Mouse (Mus musculus) hindbrain, embryonic 11.5 days (tissue): ENCODE results near the gene Nnat. TPM values are rescaled to one million over a fixed set of nuclear protein-coding genes. Genes with fewer than 3 reads are reported as not detected.

Source experiments
- ATAC-seq: fragments of 200-750 bp; cut with Nextera tagmentation; 2 replicates; pipeline ENCODE4 v1.8.0; 2017; ENCODE audit warnings: mild to moderate bottlenecking, moderate TSS enrichment, moderate library complexity; ENCODE audit not compliant: low FRiP score
- DNase-seq: peaks from one replicate; pipeline ENCODE4 v3.0.0-alpha.2; 2015; ENCODE audit warnings: low spot score
- H3K27ac ChIP-seq: fragments of 300-500 bp; sonication (generic); 2 replicates; pipeline ENCODE4 v1.5.1; 2014; ENCODE audit warnings: mild to moderate bottlenecking, low read depth, low read length
- H3K27me3 ChIP-seq: fragments of 300-500 bp; sonication (generic); 2 replicates; pipeline ENCODE4 v1.6.1; 2014; ENCODE audit warnings: mild to moderate bottlenecking, low read length, moderate library complexity, mixed read lengths; ENCODE audit not compliant: control insufficient read depth, insufficient read depth
- H3K36me3 ChIP-seq: fragments of 300-500 bp; sonication (generic); 2 replicates; pipeline ENCODE4 v1.6.1; 2014; ENCODE audit warnings: mild to moderate bottlenecking, low read length, moderate library complexity, mixed read lengths; ENCODE audit not compliant: control insufficient read depth, insufficient read depth
- H3K4me1 ChIP-seq: fragments of 300-500 bp; sonication (generic); replicated peaks from 2 replicates; pipeline ENCODE4 v1.6.1; 2014; ENCODE audit warnings: low read length, mixed read lengths; ENCODE audit not compliant: control insufficient read depth, insufficient read depth
- H3K4me2 ChIP-seq: fragments of 300-500 bp; sonication (generic); replicated peaks from 2 replicates; pipeline ENCODE4 v1.6.1; 2014; ENCODE audit warnings: mild to moderate bottlenecking, low read depth, low read length
- H3K4me3 ChIP-seq: fragments of 300-500 bp; sonication (generic); 2 replicates; pipeline ENCODE4 v1.5.1; 2014; ENCODE audit warnings: low read depth, low read length
- H3K9ac ChIP-seq: fragments of 300-500 bp; sonication (generic); 2 replicates; pipeline ENCODE4 v1.6.1; 2014; ENCODE audit warnings: low read depth, low read length
- H3K9me3 ChIP-seq: fragments of 300-500 bp; sonication (generic); 2 replicates; pipeline ENCODE4 v1.6.1; 2016; ENCODE audit warnings: low read length; ENCODE audit not compliant: control insufficient read depth
- WGBS: fragments of 180-500 bp; shearing (Covaris S2); extraction: QIAGEN DNeasy Blood & Tissue Kit; methylation state at CpG from one replicate; pipeline ENCODE4 v1.1.7; 2014; 5-methylcytosine and 5-hydroxymethylcytosine counted together
- polyA plus RNA-seq: library from polyadenylated mRNA; unstranded; fragments of >200 nt; fragmentation: Nextera tagmentation; extraction: Ambion mirVana; gene quantifications from 2 replicates; pipeline ENCODE4 v1.2.1, GENCODE M21; 2014

Nnat gene
- polyA plus RNA-seq, 1 experiment from 2014 or later, result 1,745 TPM

DNA sequence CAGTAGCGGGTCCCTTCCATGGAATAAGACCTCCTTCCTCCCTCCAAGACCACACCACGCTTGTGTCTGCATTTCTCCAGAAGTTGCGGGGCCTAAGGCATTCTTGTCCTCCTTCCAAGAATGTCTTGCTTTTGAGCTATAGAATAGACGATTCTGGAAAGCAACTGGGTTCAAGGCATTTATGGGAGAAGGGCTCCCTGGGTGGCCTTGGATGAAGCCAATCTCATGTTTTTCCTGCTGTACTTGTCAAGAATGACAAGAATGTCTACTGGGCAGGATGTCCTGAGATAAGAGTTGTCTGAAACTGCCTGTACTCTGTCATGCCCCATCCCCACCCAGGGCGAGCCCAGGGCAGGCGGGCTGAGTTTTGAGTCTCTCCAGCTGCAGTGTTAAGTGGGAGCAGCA is 41.6 kb downstream of the Nnat start:
- Histone ChIP-seq H3K9ac (no peak overlapping the region), H3K4me2 (no peak overlapping the region), H3K4me3 (no peak overlapping the region), H3K4me1 (no peaks in the 10 kb centered on the region), H3K27me3 (0 out of 2 replicates have a peak, but pooled peaks cover 3% of the 10 kb centered on the region), H3K36me3 (no peaks in the 10 kb centered on the region), H3K9me3 (no peaks in the 10 kb centered on the region), H3K27ac (no peak overlapping the region)
- DNase-seq (no peak), ATAC-seq (no peak)
- 81% methylated on average over 6 of the region's 6 CpGs for WGBS

DNA sequence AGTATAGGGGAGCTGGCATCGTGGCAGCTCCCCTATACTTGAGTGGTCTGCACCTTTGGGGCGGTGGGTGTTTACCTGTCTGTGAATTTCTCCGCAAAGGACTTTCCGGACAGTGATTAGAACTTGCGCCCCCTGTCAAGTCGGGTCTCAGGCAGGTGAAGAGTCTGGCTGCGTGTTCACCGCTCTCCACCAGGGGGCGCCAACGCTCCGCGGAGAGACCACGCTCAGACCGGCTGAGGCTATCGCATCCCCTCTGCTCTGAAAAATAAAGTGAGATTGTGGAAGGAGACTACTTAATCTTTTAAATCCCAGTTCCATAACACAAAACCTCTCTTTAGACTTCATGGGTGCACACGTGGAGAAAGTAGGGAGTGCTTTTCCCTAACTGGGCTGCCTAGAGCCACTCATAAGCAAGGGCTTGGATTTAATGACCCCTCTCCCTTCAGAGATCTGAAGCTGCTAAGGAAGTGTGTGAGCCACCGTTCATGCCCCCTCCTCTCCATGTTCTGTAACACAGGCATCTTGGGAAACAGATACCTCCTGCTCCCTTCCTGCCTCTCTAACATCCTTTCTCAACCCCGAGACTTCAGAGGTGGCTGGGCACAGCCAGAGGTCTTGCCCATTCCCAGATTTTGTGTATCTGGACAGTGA is 45.3 kb downstream of the Nnat start:
- H3K4me3 ChIP-seq, result no peak overlapping the region
- 7% methylated on average over 18 of the region's 18 CpGs for WGBS
- 0 out of 2 replicates have a peak, but pooled peaks cover 3% of the 10 kb centered on the region for H3K27me3 ChIP-seq
- DNase-seq (peak; percentile 92), ATAC-seq (peak; percentile 60; the same call in 1 of the 2 replicates)
- H3K4me2 ChIP-seq, result no peak overlapping the region
- no peak overlapping the region for H3K27ac ChIP-seq
- H3K9me3 ChIP-seq, result no peaks in the 10 kb centered on the region
- H3K4me1 ChIP-seq, result no peaks in the 10 kb centered on the region; the same call in 1 of the 2 replicates
- H3K36me3 ChIP-seq, result no peaks in the 10 kb centered on the region
- no peak overlapping the region for H3K9ac ChIP-seq

DNA sequence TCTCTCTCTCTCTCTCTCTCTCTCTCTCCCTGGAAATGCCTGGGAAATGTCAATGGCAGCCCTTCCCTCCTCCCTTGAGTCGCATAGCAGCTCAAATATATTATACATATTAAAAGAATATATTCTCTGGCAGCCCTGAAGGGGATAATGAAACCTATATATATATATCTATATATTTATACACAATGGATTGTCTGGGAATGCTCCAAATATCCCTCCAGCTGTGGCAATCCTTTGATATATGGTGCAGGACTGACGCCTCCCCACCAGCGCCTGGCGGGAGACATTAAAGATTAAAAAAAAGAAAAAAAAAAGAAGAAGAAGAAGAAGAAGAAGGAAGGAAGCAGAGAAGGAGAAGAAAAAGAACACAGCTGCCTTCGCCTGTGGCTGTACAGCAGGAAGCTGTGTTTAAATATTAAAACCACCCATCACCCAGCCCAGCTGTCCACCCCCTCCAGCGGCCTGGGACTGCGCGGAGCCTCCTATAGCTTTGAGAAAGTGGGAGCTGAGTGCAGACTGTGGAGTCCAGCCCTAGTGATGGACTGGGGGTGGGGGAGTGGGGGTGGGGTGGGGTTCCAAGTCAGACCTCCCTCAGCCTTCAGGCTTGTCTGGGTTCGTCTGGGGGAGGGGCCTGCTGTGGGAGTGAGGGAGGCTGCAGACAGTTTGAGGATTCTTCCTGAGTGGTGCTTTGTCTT is 47.8 kb downstream of the Nnat start:
- whole genome bisulfite sequencing, result 47% methylated on average over 9 of the region's 9 CpGs
- H3K9ac ChIP-seq, result no peak overlapping the region
- H3K27me3 ChIP-seq, result 0 out of 2 replicates have a peak, but pooled peaks cover 3% of the 10 kb centered on the region
- H3K27ac ChIP-seq, result no peak overlapping the region
- H3K4me2 ChIP-seq, result no peak overlapping the region
- H3K9me3 ChIP-seq, result no peaks in the 10 kb centered on the region
- no peak overlapping the region for H3K4me3 ChIP-seq
- no peaks in the 10 kb centered on the region for H3K36me3 ChIP-seq
- 0 out of 2 replicates have a peak, but pooled peaks have one; percentile 17 for ATAC-seq
- H3K4me1 ChIP-seq, result no peaks in the 10 kb centered on the region; the same call in 1 of the 2 replicates
- DNase-seq, result peak; percentile 21

DNA sequence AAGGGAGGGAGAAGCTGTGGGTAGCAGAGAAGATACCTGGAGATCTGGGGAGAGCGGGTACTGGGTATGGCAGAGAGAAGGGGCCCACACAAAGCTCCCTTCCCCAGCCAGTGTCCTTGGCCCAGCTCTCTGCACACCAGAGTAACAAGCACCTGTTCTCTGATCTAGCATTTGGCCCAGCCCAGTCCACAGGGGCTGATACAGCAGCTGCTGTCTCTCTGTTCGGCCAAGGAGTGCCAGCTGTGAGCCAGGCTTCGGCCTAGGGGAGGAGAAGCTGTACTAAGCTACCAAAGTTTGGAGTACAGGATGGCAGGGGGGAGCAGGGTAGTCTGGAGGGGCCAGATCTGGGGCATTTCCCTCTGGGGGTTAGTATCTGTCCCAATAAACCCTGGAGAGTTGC is 51.9 kb downstream of the Nnat start:
- WGBS, result 78% methylated on average over 3 of the region's 3 CpGs
- Histone ChIP-seq H3K27ac (no peak overlapping the region), H3K4me3 (no peak overlapping the region), H3K4me2 (no peak overlapping the region), H3K27me3 (no peaks in the 10 kb centered on the region), H3K9ac (no peak overlapping the region), H3K4me1 (peaks cover 2% of the 10 kb centered on the region; the same call in 1 of the 2 replicates), H3K36me3 (no peaks in the 10 kb centered on the region), H3K9me3 (no peaks in the 10 kb centered on the region)
- ATAC-seq (no peak), DNase-seq (no peak)

Other genes starting within 250 kb of the Nnat start
- gene Ghrh, start 212.6 kb upstream of the Nnat start, polyA plus RNA-seq, result 1.0 TPM in 2 replicates
- gene Manbal, start 192.5 kb upstream of the Nnat start, polyA plus RNA-seq, result 36.2 and 37.2 TPM in 2 replicates
- 13.0 and 14.4 TPM in 2 replicates for gene Src, start 141.6 kb upstream of the Nnat start, polyA plus RNA-seq
- 117 and 118 TPM in 2 replicates for gene Blcap, start 11.2 kb downstream of the Nnat start, polyA plus RNA-seq
- 90.1 and 104 TPM in 2 replicates for gene Ctnnbl1, start 177.3 kb downstream of the Nnat start, polyA plus RNA-seq